Mouse (Mus musculus): ENCODE measurements around the gene Postn. TPM values are rescaled to one million over a fixed set of nuclear protein-coding genes. Genes with fewer than 3 reads are reported as not detected.

The Postn gene
- total and polyA plus RNA-seq, 2 experiments from 2014 or later, result 330 to 435 TPM

- H3K4me3 ChIP-seq (ENCODE audit: low read depth, low read length), result no peak overlapping the region
- DNase-seq (ENCODE audit: low spot score) (no peak), ATAC-seq (ENCODE audit: insufficient read depth, low read depth) (no peak)
- TF ChIP-seq CTCF (IDR thresholded peaks at IDR 0.05; ENCODE audit: low read depth), result no peak
- no peak for TF ChIP-seq EP300 (IDR thresholded peaks at IDR 0.05; ENCODE audit: low read depth)
- H3K36me3 ChIP-seq (replicated peaks; ENCODE audit: control insufficient read depth, insufficient read depth, low read length), result no peaks in the 10 kb centered on the region
- H3K27ac ChIP-seq (ENCODE audit: low read depth), result no peak overlapping the region
- H3K27me3 ChIP-seq (ENCODE audit: control insufficient read depth, insufficient read depth, low read length), result no peaks in the 10 kb centered on the region
- 0 out of 2 replicates have a peak, but pooled peaks cover 7% of the 10 kb centered on the region for H3K4me1 ChIP-seq (ENCODE audit: control insufficient read depth, insufficient read depth)
- 41% methylated on average over 6 of the region's 6 CpGs for WGBS
- H3K9me3 ChIP-seq (replicated peaks; ENCODE audit: control insufficient read depth, low read length), result no peaks in the 10 kb centered on the region
- no peak overlapping the region for H3K4me2 ChIP-seq (ENCODE audit: low read depth, low read length)
- no peak overlapping the region for H3K9ac ChIP-seq (replicated peaks; ENCODE audit: low read depth, low read length)
Observed at GRCm38 (mm10) chr3:54417833-54418386, 57.0 kb downstream of the Postn start.

- Histone ChIP-seq H3K9me3 (replicated peaks; ENCODE audit: control insufficient read depth, low read length) (no peaks in the 10 kb centered on the region), H3K4me2 (ENCODE audit: low read depth, low read length) (no peak overlapping the region), H3K27me3 (ENCODE audit: control insufficient read depth, insufficient read depth, low read length) (no peaks in the 10 kb centered on the region), H3K4me3 (ENCODE audit: low read depth, low read length) (no peak overlapping the region), H3K36me3 (replicated peaks; ENCODE audit: control insufficient read depth, insufficient read depth, low read length) (no peaks in the 10 kb centered on the region), H3K4me1 (ENCODE audit: control insufficient read depth, insufficient read depth) (0 out of 2 replicates have a peak, but pooled peaks cover 7% of the 10 kb centered on the region), H3K27ac (ENCODE audit: low read depth) (no peak overlapping the region), H3K9ac (replicated peaks; ENCODE audit: low read depth, low read length) (no peak overlapping the region)
- 66% methylated on average over 10 of the region's 10 CpGs for WGBS
- no peak for ATAC-seq (ENCODE audit: insufficient read depth, low read depth)
- no peak for DNase-seq (ENCODE audit: low spot score)
- no peak for TF ChIP-seq CTCF (IDR thresholded peaks at IDR 0.05; ENCODE audit: low read depth)
Observed at GRCm38 (mm10) chr3:54420189-54420928, 59.5 kb downstream of the Postn start.

- H3K36me3 ChIP-seq (replicated peaks; ENCODE audit: control insufficient read depth, insufficient read depth, low read length), result no peaks in the 10 kb centered on the region
- ATAC-seq (ENCODE audit: insufficient read depth, low read depth) (no peak), DNase-seq (ENCODE audit: low spot score) (no peak)
- no peak overlapping the region for H3K4me3 ChIP-seq (ENCODE audit: low read depth, low read length)
- H3K27me3 ChIP-seq (ENCODE audit: control insufficient read depth, insufficient read depth, low read length), result no peaks in the 10 kb centered on the region
- no peak overlapping the region for H3K9ac ChIP-seq (replicated peaks; ENCODE audit: low read depth, low read length)
- WGBS, result 81% methylated on average over 6 of the region's 6 CpGs
- 0 out of 2 replicates have a peak, but pooled peaks cover 7% of the 10 kb centered on the region for H3K4me1 ChIP-seq (ENCODE audit: control insufficient read depth, insufficient read depth)
- no peak overlapping the region for H3K4me2 ChIP-seq (ENCODE audit: low read depth, low read length)
- no peaks in the 10 kb centered on the region for H3K9me3 ChIP-seq (replicated peaks; ENCODE audit: control insufficient read depth, low read length)
- TF ChIP-seq EP300 (IDR thresholded peaks at IDR 0.05; ENCODE audit: low read depth) (no peak), CTCF (IDR thresholded peaks at IDR 0.05; ENCODE audit: low read depth) (no peak)
- H3K27ac ChIP-seq (ENCODE audit: low read depth), result no peak overlapping the region
Observed at GRCm38 (mm10) chr3:54420983-54421382, 60.1 kb downstream of the Postn start.

- H3K27ac ChIP-seq (ENCODE audit: low read depth), result no peak overlapping the region
- H3K36me3 ChIP-seq (replicated peaks; ENCODE audit: control insufficient read depth, insufficient read depth, low read length), result no peaks in the 10 kb centered on the region
- H3K4me2 ChIP-seq (ENCODE audit: low read depth, low read length), result no peak overlapping the region
- 96% methylated on average over 2 of the region's 2 CpGs for WGBS
- ATAC-seq (ENCODE audit: insufficient read depth, low read depth) (no peak), DNase-seq (ENCODE audit: low spot score) (no peak)
- TF ChIP-seq EP300 (IDR thresholded peaks at IDR 0.05; ENCODE audit: low read depth), result no peak
- TF ChIP-seq CTCF (IDR thresholded peaks at IDR 0.05; ENCODE audit: low read depth), result no peak
- H3K4me3 ChIP-seq (ENCODE audit: low read depth, low read length), result no peak overlapping the region
- no peak overlapping the region for H3K9ac ChIP-seq (replicated peaks; ENCODE audit: low read depth, low read length)
- 0 out of 2 replicates have a peak, but pooled peaks cover 7% of the 10 kb centered on the region for H3K4me1 ChIP-seq (ENCODE audit: control insufficient read depth, insufficient read depth)
- no peaks in the 10 kb centered on the region for H3K9me3 ChIP-seq (replicated peaks; ENCODE audit: control insufficient read depth, low read length)
- no peaks in the 10 kb centered on the region for H3K27me3 ChIP-seq (ENCODE audit: control insufficient read depth, insufficient read depth, low read length)
Observed at GRCm38 (mm10) chr3:54421666-54422065, 60.8 kb downstream of the Postn start.

GRCm38 (mm10) chr3:54424146-54424545 lies 63.2 kb downstream of the Postn start:
- Histone ChIP-seq H3K4me1 (ENCODE audit: control insufficient read depth, insufficient read depth) (no peaks in the 10 kb centered on the region), H3K9ac (replicated peaks; ENCODE audit: low read depth, low read length) (no peak overlapping the region), H3K4me2 (ENCODE audit: low read depth, low read length) (no peak overlapping the region), H3K36me3 (replicated peaks; ENCODE audit: control insufficient read depth, insufficient read depth, low read length) (no peaks in the 10 kb centered on the region), H3K27ac (ENCODE audit: low read depth) (no peak overlapping the region), H3K4me3 (ENCODE audit: low read depth, low read length) (no peak overlapping the region), H3K9me3 (replicated peaks; ENCODE audit: control insufficient read depth, low read length) (no peaks in the 10 kb centered on the region), H3K27me3 (ENCODE audit: control insufficient read depth, insufficient read depth, low read length) (no peaks in the 10 kb centered on the region)
- TF ChIP-seq EP300 (IDR thresholded peaks at IDR 0.05; ENCODE audit: low read depth), result no peak
- no peak for TF ChIP-seq CTCF (IDR thresholded peaks at IDR 0.05; ENCODE audit: low read depth)
- WGBS, result 52% methylated on average over 4 of the region's 4 CpGs
- ATAC-seq (ENCODE audit: insufficient read depth, low read depth) (no peak), DNase-seq (ENCODE audit: low spot score) (no peak)
